ENCODE assay signal across 10 mouse cellular contexts in genomic region chr4:117613153-117613773, GRCm38 (mm10).
"Had no signal": no experiment of that assay in that cellular context is flagged by ENCODE, and none has a peak within 500 bp of the region (broad histone marks: within the 10 kb centered on the region; RNA-seq: fewer than 3 reads in every experiment).

No protein-coding gene starts in this region.

- H3K9ac ChIP-seq: liver, embryonic 13.5 days had no signal

- H3K4me2 ChIP-seq: liver, embryonic 13.5 days; midbrain, embryonic 11.5 days had no signal

- H3K4me3 ChIP-seq: liver, embryonic 13.5 days had no signal

- DNase-seq: kidney, adult 18-20 months; kidney, postnatal 10 days; kidney, postnatal 36 days; left cerebral cortex, postnatal 4 days; liver, embryonic 13.5 days; lung, adult 2 months; lung, postnatal 14 days; midbrain, embryonic 14.5 days; thymus, postnatal 25 days had no signal

- H3K9me3 ChIP-seq: liver, embryonic 13.5 days had no signal

- H3K27me3 ChIP-seq: liver, embryonic 13.5 days had no signal
